Mouse (Mus musculus) gastrocnemius, postnatal 36 days (tissue): ENCODE measurements around the gene Ucma. TPM values are rescaled to one million over a fixed set of nuclear protein-coding genes. Genes with fewer than 3 reads are reported as not detected.
"Not testable (repeated sequence)": the region's sequence is repeated elsewhere in the genome, so short reads cannot be mapped to it uniquely, and the experiment has no call there.

Source experiments
- DNase-seq, 2 experiments: peaks; one replicate each; pipeline ENCODE4 v3.0.0; 2022
- intact Hi-C: fragments of 180-260 bp; cut with DNase I; formaldehyde crosslinking; loops from one replicate; pipeline ENCODE4 v1.15.1; 2025
- long read RNA-seq, 2 experiments: library from polyadenylated mRNA; stranded (forward); transcript quantifications; one replicate each; pipeline ENCODE4 v2.0.0; 2021
- total RNA-seq, 2 experiments: library from RNA; stranded (reverse); gene quantifications; 2 replicates each; pipeline ENCODE4 v1.2.3; 2021

Ucma gene
- not detected for total RNA-seq
- long read RNA-seq, experiment 1, result 0 reads
- long read RNA-seq, experiment 2, result 0 reads

DNA sequence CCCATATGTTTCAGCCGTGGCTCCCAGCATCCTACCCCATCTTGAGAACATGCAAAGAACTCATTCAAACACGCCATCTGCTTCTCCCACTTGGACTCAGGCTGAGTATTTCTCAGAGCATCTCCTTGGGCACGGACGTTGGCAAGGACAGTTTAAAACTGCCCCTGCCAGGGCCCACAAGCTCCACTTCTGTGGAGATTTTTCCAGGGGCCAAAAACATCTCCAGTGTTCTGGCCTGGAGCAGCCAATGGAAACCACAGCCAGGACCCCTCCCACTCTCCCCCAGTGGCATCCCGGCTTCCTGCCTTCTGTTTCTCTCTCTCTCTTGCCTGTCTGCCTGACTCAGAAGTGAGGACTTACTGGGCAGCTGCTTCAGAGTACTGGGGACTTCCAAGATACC lies at the start of gene Ucma:
TSS of gene Ucma (plus strand) at position 316 of the 400 bp plus-strand sequence.
- intact Hi-C loops, result no loop called here
- no peak for DNase-seq

DNA sequence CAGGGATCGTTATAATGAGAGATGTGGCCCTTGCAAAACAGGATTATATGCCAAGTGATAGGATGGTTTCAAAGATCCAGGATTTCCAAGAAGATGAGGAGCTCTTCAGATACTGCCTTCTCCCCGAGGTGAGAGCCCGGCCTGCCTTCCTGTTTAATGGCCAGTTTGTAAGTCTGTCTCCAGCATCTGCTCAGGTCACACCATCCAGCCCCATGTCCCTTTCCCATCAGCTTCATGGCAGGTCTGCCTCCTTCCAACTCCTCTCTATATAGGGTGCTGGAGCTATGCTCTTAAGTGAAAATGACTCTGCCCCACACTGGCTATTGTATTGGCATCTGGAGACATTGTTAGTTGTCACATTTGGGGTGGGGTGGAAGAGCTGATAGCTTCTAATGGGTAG lies 48.5 kb upstream of the Ucma start:
- intact Hi-C loops, result no loop called here
- DNase-seq, result no peak

DNA sequence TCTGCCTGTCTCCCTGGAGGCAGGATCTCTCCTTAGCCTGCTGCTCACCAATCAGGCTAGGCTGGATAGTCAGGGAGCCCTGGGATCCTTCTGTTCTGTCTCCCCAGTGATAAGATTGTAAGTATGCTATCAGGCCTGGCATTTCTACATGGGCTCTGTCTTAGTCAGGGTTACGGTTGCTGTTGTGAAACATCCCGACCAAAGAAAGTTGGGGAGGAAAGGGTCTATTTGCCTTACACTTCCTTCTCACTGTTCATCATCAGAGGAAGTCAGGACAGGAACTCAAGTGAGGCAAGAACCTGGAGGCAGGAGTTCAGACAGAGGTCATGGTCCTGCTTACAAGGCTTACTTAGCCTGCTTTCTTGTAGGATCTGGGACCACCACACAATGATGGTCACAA lies 46.7 kb upstream of the Ucma start:
- no peak for DNase-seq
- intact Hi-C loops, result no loop called here

- intact Hi-C loops, result no loop called here
- no peak for DNase-seq
Observed at GRCm38 (mm10) chr2:4934516-4934915, 41.4 kb upstream of the Ucma start.

DNA sequence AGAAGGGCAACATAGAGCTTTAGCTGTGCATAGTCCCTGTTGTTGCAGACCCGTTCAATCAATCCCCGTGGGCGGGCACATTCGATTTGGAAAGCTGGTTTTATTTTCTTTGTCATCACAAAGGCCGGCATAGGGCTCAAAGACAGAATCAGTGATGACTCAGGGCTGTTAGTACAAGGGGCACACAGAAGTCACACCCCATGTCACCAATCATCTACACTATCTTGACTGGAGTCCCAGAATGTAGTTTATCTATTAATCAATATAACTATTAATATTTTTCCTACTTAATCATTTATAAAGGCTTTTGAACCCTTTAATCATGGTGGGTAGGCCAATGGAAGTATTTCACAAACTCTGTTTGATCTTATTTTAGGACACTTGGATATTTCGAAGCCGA lies 38.0 kb upstream of the Ucma start:
- no peak for DNase-seq

GRCm38 (mm10) chr2:4940861-4941260 lies 35.1 kb upstream of the Ucma start:
- intact Hi-C loops, result no loop called here
- DNase-seq, result no peak

More for the DNA sequence above, 38.0 kb upstream of the Ucma start:
- intact Hi-C loops, result no loop called here

- intact Hi-C loops, DNase-seq: not testable (repeated sequence)
Observed at GRCm38 (mm10) chr2:4949691-4950090, 26.2 kb upstream of the Ucma start.

- no peak for DNase-seq
- intact Hi-C loops, result no loop called here
Observed at GRCm38 (mm10) chr2:4950986-4951385, 24.9 kb upstream of the Ucma start.

DNA sequence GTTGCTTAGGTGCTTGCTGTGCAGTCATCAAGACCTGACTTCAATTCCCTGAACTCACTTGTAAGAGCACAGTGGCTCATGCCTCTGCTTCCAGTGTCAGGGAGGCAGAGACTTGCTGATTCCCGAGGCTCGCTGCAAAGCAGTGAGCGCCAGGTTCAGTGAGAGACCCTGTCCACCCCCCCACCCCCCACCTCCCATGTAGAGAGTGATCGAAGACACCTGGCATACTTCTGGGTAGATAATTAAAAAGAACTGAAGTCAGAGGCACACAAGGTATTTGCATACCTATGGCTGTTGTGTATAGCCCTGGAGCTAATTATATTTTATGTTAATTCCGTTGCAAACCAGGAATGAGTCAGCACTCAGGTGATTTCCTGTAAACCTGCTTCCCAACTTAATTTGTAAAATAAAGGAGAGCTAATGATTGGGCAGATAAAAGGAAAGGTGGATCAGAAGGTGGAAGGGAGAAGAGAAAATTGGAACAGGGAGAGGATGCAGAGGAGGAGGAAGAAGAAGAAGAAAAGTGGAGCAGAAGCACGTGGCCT lies 21.6 kb upstream of the Ucma start:
- DNase-seq, result no peak
- intact Hi-C loops, result no loop called here

DNA sequence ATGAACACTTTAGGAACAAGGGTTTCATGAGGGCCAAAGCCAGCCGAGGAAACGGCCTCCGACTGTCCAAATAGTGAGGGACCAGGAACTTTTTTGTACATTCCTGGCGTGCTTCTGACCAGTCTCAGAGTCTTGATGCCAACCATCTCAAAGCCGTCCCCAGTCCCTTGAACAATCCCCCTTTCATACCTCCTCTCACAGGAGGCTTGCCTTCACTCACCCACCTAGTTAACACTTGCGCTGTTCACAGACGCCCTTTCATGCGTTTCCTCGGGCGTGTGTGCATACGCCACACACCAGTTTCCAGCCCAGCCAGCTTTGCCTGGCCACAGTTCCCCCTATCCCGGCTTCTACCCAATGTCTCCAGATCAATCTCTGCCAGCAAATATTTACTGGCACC lies 17.9 kb upstream of the Ucma start:
- intact Hi-C loops, result no loop called here
- no peak for DNase-seq

DNA sequence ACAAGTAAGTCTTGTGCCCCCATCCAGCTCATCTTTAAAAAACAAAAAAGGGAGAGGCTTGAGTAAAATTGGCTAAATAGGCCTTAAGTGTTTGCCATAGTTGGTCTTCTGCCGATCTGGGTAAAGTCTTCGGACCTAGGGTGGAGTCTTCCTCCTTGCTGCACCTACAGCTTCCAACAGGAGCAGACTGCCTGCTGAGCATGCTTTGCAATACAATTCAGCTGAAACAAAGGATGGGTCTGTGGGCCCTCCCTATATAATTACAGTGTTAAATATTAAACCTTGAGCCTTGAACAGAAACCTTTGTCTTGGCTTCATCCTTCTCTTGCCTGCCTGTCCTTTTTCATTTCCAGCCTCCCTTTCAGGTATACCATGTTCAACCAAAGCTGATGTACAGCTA lies 8.1 kb upstream of the Ucma start:
- intact Hi-C loops, result no loop called here
- DNase-seq, result no peak

DNA sequence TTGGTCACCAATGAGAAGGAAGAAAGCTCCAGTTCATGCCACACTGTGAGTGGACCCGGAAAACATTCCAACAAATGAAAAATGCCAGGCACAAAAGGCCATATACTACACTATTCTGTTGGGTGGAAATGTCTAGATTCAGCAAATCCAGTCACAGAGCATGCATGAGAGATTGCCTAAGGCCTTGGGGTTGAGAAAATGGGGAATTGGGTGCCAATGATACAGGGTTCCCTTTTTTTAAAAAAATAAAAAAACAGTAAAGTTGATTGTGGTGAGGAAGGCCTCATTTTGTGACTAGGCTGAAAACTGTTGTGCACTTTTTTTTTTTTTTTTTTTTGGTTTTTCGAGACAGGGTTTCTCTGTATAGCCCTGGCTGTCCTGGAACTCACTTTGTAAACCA lies 6.8 kb upstream of the Ucma start:
- no peak for DNase-seq
- intact Hi-C loops, result no loop called here

DNA sequence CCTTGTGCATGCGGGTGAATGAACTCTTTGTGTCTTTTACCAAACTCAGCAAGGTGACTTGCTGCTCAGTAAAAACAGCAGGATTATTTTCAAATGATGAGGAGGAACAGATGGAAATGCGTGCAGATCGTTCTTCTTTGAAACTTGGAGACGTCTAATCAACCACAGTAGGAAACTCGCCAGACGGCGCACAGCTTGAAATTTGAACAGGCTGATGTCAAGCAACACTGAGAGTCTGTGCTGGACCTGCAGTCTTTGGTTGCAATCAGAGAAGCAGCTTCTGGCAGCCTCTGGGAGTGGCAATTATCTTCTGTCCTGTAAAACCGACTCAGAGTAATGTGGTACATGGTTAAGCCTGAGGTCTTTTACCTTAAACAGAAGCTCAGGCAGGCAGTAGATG lies 2.2 kb downstream of the Ucma start:
- intact Hi-C loops, result no loop called here
- no peak for DNase-seq

- intact Hi-C loops, result no loop called here
- DNase-seq, result no peak
Observed at GRCm38 (mm10) chr2:4983987-4984386, 8.1 kb downstream of the Ucma start.

DNA sequence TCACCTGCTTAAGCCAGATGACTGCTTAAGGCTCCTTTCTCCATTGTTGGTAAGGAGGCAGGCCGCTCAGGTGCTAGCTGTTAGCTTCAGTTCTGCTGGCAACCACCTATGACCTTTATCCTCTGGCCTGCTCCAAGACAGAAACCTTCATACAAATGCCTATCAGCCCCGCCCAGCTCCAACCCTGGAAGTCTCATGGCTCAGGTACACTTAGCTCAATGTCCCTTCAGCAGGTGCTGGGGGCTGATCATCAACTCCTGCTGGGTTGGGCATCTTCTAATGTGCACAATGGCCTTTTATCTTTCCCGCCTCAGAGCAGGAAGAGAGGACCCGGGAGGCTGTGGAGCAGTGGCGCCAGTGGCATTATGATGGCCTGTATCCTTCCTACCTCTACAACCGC lies 9.1 kb downstream of the Ucma start:
- intact Hi-C loops, result no loop called here
- no peak for DNase-seq

DNA sequence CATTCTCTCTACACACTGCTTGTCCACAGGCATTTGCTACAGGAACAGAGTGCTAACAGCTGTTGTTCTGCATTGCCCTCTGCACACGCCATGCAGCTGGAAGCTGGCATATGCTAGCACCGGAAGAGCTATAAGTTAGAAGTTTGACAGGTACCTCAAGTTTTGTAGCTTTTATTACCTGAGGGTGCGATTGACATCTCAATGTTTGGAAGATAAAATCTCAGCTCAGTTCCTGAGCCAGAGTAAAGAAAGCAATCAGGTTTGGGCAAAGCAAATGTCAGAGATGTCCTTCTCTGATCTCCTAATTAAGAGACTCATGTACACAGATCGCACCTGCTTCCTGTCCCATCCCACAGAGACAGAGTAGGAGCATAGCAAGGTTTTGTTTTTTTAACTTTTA lies 10.9 kb downstream of the Ucma start:
- no peak for DNase-seq
- intact Hi-C loops, result no loop called here

- intact Hi-C loops, result no loop called here
- no peak for DNase-seq
Observed at GRCm38 (mm10) chr2:4987388-4988180, 11.7 kb downstream of the Ucma start.

DNA sequence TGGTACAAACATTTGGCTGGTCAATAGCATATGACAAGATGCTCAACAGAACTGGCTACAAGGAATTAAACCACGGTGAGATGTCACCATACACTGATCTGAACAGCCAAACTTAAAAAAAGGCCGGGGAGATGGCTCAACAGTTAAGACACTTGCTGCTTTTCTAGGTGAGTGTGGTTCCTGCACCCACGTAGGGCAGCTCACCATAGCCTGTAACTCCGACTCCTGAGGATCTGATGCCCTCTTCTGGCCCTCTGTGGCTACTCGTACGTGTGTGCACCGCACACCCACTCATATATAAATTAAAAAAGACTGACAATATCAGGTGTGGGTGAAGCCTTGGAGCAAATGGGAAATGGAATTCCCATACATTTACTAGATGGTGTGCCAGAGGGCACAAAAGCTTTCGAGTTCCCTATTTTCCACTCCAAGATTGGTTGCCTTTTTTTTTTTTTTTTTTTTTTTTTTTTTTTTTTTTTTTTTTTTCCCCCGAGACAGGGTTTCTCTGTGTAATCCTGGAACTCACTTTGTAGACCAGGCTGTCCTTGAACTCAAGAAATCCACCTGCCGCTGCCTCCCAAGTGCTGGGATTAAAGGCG lies 13.0 kb downstream of the Ucma start:
- DNase-seq, result no peak
- intact Hi-C loops, result no loop called here

DNA sequence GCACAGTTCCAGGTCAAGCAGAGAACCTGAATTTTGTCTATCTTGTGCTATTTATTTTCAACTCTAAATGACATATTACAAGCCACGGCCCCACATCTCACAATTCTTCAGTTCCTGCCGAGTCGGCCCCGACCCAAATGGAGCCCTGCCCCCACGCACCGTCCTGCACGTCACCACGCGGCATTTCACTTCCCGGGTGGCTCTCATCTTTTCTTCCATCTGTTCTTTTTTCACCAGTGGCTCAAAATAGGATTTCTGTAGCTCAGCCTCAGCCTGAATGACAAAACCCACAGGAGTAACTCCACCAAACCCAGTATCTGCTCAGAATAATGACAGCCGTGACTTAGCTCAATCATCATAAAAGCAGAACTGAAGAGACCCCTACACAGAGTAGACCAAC lies 17.7 kb downstream of the Ucma start:
- intact Hi-C loops, result no loop called here
- DNase-seq, result no peak

GRCm38 (mm10) chr2:4994436-4994835 lies 18.5 kb downstream of the Ucma start:
- no peak for DNase-seq
- intact Hi-C loops, result no loop called here

- intact Hi-C loops, result no loop called here
- DNase-seq, result no peak
Observed at GRCm38 (mm10) chr2:4995646-4996045, 19.7 kb downstream of the Ucma start.

- no peak for DNase-seq
- intact Hi-C loops, result no loop called here
Observed at GRCm38 (mm10) chr2:4996421-4996824, 20.5 kb downstream of the Ucma start.
